Mouse (Mus musculus) erythroid progenitor cell, adult 5-6 weeks (primary cell): ENCODE measurements around the gene Bbs5. TPM values are rescaled to one million over a fixed set of nuclear protein-coding genes. Genes with fewer than 3 reads are reported as not detected.
"Not testable (repeated sequence)": the region's sequence is repeated elsewhere in the genome, so short reads cannot be mapped to it uniquely, and the experiment has no call there.

Experiments used
- ATAC-seq: replicated peaks from 2 replicates; pipeline ENCODE4 v1.8.0; 2016; ENCODE audit warnings: moderate number of reproducible peaks, mild to moderate bottlenecking, moderate TSS enrichment, inconsistent platforms; ENCODE audit not compliant: poor library complexity, low FRiP score, severe bottlenecking
- total RNA-seq, 2 experiments: library from RNA; stranded (forward) in 1 of 2; stranded (reverse) in 1 of 2; fragments of 150-400 nt in 1 of 2; fragments of 186-747, 209-891 nt in 1 of 2; gene quantifications; 2 replicates each; pipeline versions ENCODE4 v1.2.3 to v1.2.4; 2015 to 2017; ENCODE audit warnings: low replicate concordance in 2 of 2

Gene Bbs5
- total RNA-seq (2015; ENCODE audit: low replicate concordance) (9.4 TPM in 1 of 2 replicates, not detected in the other), total RNA-seq (2017; ENCODE audit: low replicate concordance) (0.51 and 4.5 TPM in 2 replicates)

DNA sequence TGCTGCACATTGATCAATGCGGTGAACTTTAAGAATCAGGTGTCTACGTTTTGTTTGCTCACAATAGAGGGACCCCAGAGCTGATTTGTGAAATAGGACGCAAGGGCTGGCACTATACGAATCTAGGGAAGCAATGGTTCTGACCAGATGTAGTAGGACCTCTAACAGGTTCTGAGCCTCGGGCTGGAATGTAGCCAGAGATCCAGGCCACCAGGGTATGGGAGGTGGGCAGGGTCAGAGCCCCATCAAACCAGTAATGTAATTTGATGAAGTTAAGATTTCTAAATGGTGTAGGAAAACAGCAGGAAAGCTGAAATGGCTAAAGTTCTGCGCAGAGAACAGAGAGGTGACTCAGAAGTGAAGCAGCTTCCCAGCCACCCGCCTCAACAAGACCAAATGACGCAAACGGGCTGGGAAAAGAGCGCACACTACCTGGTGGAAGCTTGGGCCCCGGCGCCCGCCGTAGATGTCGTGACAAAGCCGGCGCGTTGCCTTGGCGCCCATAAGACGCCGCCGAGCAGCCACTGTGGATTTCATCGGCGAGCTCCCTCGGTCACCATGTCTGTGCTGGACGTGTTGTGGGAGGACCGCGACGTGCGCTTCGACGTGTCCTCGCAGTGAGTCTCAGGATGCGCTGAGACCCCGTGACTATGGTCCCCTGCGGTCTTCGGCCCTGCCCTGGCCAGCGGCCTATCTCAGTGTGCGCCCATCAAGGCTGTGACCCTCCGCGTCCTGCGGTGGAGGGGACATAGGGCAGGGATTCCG, at the start of gene Bbs5:
Gene Bbs5 (plus strand): TSS at position 446 of the 765 bp plus-strand sequence.
- ATAC-seq, result peak; percentile 52

DNA sequence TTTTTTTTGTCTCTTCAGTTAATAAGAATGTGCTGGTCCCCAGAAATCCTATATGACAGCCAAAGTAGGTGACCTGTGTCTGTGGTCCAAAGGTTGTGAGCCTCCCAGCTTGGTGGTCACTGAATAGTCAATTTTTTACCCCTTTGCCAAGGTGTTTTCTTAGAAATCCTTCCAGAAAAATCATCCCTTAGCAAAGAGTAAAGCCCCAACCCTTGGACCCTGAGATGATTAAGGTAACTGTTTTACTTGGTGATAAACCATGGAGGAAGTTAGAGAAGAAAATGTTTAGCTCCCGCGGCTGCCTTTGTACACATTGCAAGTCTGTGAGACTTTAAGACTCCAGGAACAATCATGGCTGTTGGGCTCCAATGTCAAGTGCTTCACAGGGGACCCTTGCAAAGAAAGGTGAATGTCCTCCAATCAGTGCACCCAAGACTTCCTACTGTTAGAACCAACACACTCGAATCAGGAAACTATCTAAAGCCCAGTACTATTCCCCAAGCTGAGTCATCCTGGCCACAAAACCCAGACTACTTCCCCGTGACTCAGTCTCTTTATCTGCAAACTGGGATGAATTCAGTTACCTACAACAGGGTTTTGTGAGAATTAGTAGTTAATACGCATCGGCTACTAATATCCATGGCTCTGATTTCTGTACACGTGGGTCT, 43.1 kb upstream of the Bbs5 start:
- ATAC-seq, result no peak

DNA sequence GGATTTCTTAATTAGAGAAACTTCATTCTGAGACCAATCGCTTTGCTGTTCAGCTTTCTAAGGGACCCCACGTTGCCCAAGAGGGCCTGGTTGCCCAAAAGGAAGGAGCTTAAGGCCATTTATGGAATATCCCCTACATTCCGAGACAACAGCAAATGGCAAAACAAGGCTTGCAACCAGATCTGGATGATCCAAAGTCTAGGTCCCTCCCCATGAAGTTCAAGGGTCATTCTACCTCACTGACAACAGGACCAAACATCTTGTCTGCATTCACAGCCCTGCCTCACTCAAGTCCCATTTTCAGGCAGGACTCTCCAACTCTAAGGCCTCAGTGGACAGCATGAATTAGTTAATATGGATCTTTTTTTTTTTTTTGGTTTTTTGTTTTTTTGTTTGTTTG, 40.4 kb upstream of the Bbs5 start:
- ATAC-seq, result no peak

DNA sequence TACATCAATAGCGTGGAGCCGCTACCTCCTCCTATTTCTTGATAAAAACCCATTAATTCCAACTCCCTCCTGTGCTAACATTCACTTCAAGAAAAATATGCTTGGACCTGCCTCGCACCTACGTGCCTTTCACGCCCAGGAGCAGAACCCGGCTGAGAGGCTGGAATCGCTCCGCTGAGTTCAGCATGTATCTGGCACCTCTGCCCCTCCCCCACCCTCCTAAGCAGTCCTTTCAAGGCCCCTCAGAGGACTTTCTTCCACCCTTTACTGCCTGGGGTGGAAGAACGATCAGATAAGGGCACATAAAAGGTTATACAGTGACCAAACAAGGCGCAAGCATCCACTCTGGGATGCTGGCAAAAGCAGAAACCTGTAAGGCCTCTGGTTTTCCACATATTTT, 34.7 kb upstream of the Bbs5 start:
- no peak for ATAC-seq

DNA sequence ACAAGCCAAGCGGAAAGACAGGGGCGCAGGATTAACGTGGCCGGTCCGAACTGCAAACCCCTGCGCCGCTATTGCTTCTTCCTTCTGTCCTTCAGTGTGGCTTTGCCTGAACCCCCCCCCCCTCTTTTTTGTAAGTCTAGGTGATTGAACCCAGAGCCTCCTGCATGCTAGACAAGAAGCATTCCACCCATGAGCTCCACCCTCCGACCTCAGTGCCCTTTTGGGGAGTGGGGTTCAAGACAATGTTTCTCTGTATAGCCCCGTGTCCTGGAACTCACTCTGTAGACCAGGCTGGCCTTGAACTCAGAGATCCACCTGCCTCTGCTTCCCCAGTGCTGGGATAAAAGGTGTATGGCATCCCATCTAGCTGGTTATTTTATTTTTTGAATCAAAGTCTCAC, 34.3 kb upstream of the Bbs5 start:
- no peak for ATAC-seq

DNA sequence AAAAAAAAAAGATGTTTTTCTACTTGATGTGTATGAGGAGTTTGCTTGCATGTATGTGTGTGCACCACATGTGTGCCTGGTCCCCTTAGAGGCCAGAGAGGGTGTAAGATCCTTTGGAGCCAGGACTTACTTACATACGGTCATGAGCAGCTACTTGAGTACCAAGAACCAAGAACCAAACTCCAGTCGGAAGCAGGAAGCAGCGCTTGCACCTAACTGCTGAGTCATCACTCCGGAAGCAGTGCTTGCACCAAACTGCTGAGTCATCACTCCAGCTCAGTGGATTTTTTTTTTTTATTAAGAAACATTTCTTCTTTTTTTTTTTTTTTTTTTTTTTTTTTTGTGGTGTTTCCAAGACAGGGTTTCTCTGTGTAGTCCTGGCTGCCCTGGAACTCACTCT, 33.7 kb upstream of the Bbs5 start:
- peak; percentile 42; the same call in 1 of the 2 replicates for ATAC-seq

DNA sequence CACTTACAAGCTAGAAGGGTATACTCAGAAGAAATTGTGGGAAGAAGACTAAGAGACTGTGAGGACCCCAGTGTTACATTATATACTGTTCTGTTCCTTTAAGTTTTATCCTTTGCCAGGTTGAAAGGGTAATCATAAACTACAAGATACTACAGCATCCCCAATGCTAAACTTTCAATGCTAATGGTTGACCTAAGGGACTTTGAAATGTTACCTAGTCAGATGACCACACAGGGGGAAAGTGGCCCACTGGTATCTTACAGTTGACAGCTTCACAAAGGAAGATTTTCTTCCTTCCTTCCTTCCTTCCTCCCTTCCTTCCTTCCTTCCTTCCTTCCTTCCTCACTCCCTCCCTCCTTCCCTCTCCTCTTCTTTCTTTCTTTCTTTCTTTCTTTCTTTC, 28.6 kb upstream of the Bbs5 start:
- no peak for ATAC-seq

DNA sequence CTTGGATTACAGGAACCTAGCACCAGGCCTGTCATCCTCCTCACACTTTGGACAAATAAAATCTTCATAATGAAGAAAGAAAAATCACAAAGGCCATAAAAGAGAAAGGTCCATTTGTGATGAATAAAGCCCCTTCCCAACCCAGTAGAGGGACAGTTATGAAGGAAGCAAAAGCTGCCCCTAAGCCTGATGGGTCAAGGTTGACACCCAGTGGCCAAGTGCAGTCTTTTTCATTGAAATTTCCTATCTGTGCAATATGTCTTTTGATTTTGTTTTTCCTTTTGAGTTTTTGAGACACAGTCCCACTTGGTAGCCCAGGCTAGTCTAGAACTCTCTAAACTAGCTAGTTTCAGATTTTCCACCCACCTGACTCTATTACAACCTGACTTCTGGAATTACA, 27.7 kb upstream of the Bbs5 start:
- ATAC-seq, result no peak

DNA sequence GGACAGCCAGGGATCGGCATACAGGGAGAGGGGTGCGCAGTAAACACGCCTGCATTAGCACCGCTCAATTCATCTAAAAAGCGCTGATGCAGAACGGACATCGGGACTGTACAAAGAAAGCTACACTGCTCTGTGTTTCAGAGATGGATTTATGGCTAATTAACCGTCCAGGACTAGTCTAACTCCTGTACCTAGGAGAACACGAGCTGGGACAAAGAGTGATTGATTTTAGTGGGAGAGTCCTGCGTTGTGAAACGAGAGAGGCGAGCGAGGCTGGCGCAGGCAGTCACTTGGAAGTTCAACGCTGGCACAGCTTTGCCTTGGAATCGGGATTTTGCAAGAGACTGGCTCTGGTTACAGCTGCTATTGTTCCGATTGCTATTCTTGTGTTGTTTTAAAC, 17.8 kb upstream of the Bbs5 start:
- ATAC-seq, result no peak

DNA sequence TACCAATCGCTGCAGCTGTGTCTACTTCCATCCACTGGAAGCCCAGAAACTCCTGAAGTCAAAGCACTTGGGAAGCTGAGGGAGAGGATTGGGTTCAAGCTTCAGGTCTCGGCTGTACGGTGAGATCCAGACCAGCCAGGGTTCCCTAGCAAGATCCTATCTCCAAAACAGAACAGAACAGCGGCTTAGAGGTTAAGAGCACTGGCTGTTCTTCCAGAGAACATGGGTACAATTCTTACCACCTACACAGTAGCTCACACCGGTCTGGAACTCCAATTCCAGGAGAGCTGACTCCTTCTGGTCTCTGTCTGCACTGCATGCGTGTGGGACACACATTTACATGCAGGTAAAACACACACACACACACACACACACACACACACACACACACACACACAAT, 17.1 kb upstream of the Bbs5 start:
- ATAC-seq, result no peak

DNA sequence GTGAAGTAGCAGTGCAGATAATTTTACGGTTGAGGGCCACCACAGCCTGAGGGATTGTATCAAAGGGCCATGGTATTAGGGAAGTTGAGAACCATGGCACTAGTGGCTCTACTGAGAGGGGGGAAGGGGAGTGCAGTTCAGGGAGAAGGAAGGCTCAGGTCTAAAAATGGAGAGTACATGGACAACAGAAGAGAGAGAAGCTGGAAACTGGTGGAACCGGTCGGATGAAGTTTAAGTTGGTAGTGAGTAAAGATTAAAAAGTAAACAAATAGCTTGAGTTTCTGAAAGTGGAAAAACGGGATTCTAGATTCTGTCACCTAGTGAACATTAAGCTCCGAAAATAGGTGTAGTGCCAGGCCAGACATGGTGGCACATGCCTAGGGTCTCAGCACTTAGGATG, 16.2 kb upstream of the Bbs5 start:
- no peak for ATAC-seq

DNA sequence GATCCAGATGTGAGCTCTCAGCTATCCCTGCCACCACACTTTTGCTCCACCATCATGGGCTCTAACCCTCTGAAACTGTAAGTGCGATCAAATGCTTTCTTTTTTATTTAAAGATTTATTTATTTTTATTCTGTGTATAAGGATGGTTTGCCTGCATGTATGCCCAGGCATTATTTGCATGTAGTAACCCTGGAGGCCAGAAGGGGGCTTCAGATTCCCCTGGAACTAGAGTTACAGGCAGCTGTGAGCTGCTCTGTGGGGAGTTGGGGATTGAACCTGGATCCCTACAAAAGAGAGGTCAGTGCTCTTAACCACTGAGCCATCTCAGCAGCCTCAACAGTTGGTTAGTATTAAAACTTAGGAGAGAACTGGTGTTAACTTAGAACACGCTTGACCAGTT, 15.5 kb upstream of the Bbs5 start:
- ATAC-seq, result no peak

DNA sequence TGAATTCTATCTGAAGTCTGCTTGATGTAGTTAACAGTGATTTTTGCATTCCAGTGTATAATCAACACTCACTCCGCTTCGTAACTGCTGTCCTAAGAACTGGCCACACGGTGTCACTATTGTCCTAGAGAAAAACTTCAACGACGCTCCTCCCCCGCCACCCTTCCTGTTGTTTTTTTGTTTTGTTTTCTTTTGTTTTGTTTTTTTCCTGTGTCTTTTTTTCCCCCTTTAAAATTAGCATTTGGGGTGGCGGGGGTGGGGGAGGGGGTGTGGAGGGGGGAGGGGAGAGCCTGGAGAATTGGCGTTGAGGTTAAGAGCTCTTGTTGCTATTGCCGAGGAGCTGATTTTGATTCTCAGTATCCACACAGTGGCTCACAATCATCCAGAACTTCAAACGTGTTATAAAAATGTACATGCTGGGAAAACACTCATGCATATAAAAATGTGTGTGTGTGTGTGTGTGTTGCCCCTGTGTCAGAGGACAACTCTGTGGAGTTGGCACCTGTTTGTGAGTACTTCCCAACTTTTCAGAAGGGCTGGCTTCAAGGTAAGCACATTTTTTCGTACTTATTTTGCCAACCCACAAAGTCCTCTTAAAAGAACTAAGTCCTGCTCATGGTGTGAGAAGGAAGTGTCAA, 11.8 kb upstream of the Bbs5 start:
- peak; percentile 80 for ATAC-seq

DNA sequence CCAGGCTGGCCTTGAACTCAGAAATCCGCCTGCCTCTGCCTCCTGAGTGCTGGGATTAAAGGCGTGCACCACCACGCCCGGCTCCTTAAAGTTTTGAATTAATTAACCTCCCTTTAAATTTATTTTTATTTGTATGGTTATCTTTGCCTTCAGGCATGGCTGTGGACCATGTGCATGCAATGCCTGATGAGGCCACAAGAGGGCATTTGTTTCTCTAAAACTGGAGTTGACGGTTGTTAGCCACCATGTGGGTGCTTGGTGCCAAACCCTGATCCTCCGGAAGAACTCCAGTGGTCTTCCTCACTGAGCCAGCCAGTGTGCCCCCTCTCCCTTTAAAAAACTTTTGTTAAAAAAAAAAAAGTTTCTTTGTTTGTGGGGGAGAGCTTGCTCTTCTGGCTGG, 11.2 kb upstream of the Bbs5 start:
- 0 out of 2 replicates have a peak, but pooled peaks have one; percentile 68 for ATAC-seq

DNA sequence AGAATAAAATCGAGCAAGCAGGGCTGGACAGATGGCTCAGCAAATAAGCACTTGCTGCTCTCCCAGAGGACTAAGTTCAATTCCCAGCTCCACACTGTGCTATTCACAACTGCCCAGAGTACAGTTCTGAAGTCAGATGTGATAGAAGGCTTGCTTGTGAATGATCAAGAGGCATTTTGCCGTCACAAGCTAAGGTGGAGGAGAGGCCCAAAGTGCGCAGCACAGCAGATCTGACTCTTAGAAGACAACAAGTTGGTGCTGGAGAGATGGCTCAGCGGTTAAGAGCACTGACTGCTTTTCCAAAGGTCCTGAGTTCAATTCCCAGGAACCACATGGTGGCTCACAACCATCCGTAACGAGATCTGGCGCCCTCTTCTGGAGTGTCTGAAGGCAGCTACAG, 9.0 kb upstream of the Bbs5 start:
- not testable (repeated sequence) for ATAC-seq

DNA sequence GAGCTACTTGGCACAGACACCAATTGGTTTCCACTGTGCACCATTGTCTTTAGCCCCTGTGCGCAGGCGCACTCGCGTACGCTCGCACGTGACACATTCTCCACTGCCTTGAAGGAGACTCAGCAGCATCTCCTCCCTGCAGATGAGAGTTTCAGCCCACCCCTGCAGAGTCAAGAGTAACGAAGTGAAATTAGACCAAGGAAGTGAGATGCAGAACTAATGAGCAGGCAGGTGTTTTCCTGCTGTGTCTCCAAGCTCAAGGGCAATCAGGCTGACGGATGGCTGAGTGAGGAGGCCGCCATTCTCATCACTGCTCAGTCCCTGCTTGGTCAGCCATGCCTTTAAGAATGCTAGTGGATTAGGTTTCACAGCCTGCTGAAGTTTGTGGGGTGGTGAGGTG, 6.9 kb upstream of the Bbs5 start:
- no peak for ATAC-seq

DNA sequence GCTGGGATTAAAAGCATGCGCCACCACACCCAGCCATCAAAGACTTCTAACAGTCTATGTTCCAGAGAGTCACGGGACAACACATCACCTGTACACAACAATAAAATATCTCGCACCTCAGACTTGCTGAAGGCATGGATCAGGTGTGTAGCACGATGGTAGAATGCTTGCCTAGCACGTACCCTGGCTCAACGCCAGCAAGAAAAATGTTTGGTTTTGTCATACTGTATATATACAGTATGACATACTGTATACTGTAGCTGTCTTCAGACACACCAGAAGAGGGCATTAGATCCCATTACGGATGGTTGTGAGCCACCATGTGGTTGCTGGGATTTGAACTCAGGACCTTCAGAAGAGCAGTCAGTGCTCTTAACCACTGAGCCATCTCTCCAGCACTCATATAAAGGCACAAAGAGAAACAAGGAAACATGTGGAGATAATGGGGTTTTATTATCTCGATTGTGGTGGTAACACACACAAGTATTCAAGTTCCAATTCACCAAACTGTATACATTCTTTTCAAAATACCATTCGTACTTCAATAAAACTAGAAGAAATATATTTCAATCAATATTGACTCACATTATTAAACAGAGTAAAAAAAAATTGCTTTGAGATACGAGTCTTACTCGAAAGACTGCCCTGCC, 1.9 kb upstream of the Bbs5 start:
- no peak for ATAC-seq

DNA sequence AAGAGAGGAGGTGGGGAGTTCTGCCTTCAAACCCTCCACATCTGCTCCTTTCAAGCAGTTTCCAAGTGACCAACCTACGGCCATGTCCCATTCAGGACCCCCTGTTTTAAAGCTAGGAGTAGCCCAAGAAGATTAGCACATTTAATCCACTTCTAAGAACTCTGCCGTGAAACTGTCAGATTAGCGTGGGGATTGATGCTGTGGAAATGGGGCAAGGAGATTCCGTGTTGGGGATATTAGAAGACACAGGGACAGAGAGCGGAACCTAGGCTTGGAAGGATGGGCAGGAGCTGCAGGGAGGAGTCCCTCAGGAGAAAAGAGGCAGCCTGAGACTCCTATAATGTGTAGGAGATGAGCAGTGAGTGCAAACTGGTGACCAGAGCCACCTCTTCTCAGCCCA, 2.7 kb downstream of the Bbs5 start:
- ATAC-seq, result no peak

DNA sequence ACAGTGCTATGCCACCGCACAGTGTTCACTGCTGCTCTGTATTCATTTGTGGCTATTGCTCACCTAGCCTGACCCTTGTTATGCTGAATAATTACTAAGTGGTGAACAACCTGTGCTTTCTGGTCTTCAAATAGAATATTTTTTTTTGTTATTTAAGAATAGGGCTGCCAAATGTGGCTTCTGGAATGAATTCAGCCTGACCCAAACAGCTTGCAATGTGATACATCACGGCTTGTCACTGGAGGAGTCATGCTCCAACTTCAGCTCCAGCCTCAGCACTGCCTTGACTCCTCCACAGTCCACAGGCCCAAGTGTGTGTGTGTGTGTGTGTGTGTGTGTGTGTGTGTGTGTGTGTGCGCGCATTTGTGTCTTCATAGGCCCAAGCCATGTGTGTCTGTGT, 12.4 kb downstream of the Bbs5 start:
- ATAC-seq, result no peak

DNA sequence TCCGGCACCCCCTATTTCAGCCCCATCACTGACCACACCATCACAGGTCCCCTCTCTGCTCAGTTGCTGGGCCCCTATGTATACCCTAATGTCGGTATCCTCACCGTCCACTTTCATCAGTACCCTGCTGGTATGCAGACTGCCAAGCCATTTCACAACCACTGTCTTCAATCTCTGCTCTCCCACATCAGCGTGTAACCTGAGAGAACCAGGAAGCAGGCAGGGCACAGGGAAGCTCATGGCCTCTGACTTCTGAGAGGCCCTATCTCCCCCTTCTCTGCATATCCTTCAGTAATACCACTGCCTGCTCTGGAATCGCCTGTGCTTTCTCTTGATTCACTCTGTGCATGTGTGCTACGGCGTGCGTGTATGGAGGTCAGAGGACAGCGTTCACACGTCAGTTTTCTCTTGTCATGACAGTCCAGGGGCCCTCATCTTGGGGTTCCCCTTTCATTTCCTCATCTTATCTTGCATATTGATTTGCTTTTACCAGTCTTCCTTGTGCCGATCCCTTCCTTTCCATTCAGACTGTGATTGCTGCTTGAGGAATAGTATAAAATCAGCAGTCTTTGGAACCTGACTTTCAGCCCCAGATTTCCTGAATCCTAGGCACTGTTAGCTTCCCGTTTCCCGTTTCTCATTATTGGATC, 17.0 kb downstream of the Bbs5 start:
- no peak for ATAC-seq
